Mouse (Mus musculus) kidney, adult 11 months (tissue): Measurements from ENCODE around the gene Itpkb.

Experiments used
- DNase-seq: peaks from one replicate; pipeline ENCODE4 v3.0.0; 2022

Itpkb gene

DNA sequence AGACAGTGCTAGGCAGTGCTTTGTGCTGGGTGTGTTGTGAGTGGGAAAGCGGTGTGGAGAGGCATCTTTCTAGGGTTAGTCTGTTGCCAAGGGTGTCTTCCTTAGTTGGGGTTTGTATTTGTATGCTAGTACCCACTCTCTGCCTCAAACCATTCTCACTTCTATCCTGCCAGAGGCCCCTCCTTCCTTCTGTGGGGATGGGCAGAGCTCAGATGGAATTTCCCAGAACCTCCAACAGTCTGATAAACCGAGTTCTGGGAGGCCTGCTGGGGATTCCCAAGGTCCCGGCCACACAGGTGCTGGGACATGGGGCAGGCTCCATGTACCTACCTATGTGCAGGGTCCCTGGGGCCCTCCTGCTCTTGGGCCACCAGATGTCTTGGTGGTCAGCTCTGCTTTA, 93.6 kb downstream of the Itpkb start:
- DNase-seq: no peak

DNA sequence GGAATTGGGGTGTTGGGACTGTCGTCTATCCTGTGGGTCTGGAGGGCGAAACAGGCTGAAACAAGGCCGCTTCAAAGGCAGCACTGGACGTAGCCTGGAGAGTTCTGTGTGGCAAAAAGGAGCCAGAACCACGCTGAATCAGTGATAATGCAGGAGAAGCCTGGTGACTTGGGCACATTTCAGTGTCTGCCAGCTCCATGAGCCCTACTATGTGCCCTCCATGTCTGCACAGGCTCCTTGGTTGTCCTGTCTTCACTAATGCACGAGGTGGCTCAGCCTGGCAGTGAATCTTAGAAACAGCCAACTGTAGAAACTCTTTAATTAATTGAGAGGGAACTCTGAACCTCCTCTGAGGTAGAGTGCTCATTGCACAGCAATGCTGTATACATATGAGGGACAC, 96.1 kb downstream of the Itpkb start:
- DNase-seq: no peak

DNA sequence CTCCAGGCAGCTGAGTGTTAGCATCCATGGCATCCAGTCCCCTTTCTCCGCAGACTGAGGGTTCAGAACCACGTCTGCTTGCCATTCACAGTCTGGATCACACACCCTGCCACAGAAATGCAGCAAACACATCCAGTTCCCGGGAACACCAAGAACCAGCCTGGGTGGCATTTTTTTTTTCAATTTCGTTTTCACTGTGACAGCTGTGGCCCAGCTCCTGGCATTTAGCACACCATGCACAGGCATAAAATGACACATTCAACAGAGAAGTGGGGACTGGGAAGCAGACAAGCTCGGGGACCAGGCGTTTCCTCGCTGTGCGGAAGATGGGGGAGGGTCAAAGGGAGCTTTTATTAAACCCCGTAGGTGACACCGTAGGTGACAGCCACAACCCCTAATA, 97.4 kb downstream of the Itpkb start:
- no peak for DNase-seq

DNA sequence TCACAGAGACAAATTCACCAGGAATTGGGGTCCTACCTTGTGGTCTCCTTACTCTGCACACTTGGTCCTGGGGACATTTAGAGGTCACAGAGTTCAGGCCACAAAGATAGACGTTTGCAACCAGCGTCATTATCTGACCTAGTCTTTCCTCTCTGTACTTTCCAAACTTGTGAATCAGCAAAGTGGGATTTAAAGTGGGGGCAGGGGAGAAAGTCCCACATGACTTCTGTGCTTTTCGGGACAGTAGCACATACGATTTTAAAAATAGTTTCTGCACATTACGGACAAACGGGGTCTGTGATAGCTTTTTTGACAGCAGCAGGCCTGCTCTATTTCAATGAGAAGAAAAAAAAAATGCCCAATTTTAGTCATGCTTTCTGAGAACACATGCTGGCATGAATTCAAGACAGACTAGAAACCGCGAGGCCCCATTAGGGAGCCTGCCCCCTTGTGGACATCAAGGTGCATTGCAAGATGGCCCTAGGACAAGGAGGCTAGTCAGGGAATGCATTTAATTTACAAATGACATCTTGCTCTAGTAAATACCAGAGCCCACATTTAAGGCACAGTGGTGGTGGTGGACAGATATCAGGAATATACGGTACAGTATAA, 97.9 kb downstream of the Itpkb start:
- no peak for DNase-seq

GRCm38 (mm10) chr1:180428871-180429270, 98.6 kb downstream of the Itpkb start:
- no peak for DNase-seq

DNA sequence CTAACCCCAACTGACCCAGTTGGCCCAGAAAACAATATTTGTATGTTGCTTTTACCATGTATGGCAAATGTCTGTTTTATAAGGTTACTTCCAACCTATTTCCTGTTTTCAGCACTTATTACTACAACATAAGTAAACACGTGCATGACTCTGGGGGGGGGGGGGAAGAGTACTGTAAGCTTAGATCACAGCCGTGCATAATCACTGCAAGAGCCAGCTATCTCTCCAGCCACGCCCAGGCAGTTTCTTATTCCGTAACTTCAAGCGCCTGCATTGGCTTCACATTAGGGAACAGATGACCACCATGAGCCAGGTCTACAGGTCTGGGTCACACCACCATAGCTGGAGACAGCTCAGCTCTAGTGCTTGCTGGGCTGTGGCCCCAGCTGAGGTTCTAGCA, 99.5 kb downstream of the Itpkb start:
- DNase-seq: no peak

- no peak for DNase-seq
These were observed 101.5 kb downstream of the Itpkb start for GRCm38 (mm10) chr1:180431833-180432232.

- no peak for DNase-seq
These were observed 102.8 kb downstream of the Itpkb start for GRCm38 (mm10) chr1:180433098-180433538.

- no peak for DNase-seq
These were observed 103.7 kb downstream of the Itpkb start for GRCm38 (mm10) chr1:180433796-180434566.

GRCm38 (mm10) chr1:180434925-180435324, 104.6 kb downstream of the Itpkb start:
- no peak for DNase-seq

- no peak for DNase-seq
These were observed 109.2 kb downstream of the Itpkb start for GRCm38 (mm10) chr1:180439496-180439895.

DNA sequence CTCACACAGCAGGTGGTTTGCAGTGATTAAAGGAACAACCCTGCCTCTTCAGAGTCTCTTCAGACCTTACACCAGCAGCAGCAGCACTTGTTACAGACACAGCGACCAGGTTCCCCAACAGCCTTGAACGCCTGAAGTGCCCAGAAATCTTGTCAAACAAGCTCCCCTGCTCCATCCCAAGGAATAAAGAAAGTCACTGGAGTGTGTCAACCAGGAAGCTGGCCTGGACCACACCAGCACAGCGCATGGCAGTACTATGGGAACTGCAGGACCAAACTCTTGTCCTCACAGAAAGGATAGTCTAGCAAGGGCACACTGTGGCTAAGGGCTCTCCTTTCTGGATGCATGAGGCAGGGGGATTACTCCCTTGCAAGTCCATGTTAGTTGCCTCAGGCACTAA, 114.1 kb downstream of the Itpkb start:
- no peak for DNase-seq

GRCm38 (mm10) chr1:180449641-180450040, 119.4 kb downstream of the Itpkb start:
- no peak for DNase-seq

DNA sequence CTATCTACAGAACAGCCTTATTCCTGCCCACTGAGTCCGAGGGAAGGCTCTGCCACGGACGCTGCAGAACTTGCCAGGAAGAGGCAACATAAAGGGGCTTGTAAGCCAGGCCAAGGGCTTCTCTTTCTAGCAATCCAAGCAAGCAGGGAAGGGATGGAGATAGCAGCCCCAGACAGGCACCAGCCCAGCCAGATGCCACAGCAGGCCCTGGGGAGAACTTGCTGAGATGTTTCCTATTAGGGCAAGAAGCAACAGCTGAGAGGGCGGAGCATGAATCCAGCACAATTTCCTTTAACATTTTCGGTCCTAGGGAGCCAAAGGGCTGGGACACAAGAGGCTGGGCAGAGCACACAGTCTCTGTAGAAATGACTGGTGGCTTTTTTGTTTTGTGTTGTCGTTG, 128.0 kb downstream of the Itpkb start:
- peak; percentile 12 for DNase-seq

DNA sequence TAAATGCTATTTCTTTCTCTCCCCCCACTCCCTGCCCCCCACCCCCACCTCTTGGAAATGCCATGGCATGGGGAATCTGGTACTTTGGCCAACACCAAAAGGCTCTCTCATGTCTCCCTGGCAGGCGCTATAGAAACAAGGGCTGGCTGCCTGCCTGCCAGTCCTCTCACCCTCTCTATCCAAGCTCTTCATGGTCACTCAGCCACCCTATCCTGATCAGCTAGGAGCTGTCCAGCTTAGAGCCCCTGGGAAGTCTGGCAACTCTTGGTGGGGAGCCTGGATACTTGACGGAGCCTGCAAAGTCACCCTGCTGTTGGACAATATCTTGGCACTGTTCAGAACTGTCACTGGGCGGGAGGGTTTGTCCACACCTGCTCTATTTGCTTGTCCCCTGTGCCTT, 128.4 kb downstream of the Itpkb start:
- DNase-seq: no peak

- no peak for DNase-seq
These were observed 130.4 kb downstream of the Itpkb start for GRCm38 (mm10) chr1:180460721-180461120.

DNA sequence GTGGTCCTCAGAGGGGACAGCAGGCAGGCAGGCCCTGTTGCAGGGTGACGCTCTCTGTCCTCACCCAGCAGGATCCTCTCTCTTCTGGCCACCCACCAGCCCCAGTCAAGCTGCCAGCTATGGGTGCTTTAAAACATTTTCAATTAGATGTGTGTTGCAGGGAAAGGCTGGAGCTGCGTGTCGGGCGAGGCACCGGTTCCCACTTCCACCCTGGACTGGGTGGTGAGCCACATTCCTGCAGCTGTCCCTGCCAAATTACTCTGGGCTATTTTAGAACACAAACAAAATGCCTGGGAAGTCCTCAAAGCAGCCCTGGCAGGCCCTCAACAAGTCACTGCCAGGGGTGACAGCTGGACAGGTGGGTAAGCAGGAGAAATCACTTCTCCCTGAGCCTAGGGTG, 132.1 kb downstream of the Itpkb start:
- DNase-seq: no peak

DNA sequence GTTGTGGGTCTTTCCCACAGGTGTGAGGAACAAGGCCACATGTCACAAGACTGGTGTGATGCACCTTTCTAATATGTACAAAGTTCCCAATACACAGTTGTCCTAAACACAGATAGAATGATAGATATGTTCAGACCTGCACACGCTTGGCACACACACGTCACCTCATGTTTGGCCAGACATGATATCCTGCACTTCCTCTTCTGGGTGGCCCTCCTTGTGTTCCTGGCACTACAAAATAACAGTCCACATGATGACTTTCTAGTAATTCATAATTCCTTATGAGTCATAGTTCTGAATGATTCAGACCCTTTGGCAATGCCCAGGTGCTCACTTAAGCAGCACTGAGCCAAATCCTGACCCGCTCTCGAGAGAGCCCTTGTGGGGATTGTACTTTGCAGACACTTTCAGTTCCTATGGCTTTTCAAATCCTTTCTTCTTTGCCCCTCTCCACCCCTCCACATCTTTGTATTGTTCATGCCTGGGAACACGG, 132.7 kb downstream of the Itpkb start:
- DNase-seq: no peak

- no peak for DNase-seq
These were observed 134.1 kb downstream of the Itpkb start for GRCm38 (mm10) chr1:180464357-180464756.

- no peak for DNase-seq
These were observed 135.3 kb downstream of the Itpkb start for GRCm38 (mm10) chr1:180465620-180466019.

- no peak for DNase-seq
These were observed 137.7 kb downstream of the Itpkb start for GRCm38 (mm10) chr1:180468004-180468403.

DNA sequence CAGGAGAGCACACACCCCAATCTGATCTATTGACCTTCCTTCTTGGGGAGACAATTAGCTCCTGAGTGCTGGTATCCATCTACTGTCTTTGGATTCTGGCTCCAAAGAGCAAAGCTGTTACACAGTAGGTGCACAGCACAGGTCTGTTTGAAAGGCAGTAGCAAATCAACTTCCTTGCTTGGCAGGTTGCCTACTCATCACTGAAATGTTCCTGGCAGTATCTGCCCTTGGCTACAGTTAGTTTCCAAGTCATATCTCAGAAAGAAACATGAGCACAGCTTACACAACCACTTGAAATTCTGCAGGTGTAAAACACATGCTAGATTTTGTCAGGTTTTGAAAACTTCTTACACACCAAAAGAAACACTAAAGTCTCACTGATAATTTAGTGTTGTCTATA, 143.3 kb downstream of the Itpkb start:
- no peak for DNase-seq
